Mouse (Mus musculus): ENCODE measurements at regions not wholly inside any gene's neighbourhood (a gene's known extent, or its start where the extent isn't known, plus 50 kb on each side); places are given as distances from the start of the nearest gene placed in this dataset.
A peak's percentile ranks its signal among the peaks of the same experiment; 100 is the strongest.

DNA sequence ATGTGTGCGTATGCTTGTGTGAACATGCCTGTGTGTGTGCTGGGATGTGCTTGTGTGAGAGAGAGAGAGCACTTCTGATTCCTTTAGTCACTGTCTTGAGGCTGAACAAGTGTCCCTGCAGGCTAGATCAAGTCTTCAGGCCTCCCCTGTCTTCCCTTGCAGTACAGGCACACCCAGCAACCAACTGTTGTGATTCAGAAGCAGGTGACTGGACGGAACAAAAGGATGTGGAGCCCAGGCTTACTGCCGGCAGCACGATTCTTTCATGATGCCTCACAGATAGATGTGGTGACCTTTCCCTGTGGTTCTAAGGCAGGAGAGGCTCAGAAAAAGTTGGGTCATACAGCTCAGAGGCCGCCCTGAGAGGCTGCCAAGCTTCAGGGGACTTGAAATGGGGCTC is 114.0 kb upstream of the Gli2 start:
- WGBS, result 69% methylated on average over 5 of the region's 5 CpGs
- no peak overlapping the region for H3K4me3 ChIP-seq (ENCODE audit: low read depth, low read length)
- H3K9ac ChIP-seq (ENCODE audit: low read length), result no peak overlapping the region
- H3K27me3 ChIP-seq (replicated peaks; ENCODE audit: control insufficient read depth, insufficient read depth, low read length), result no peaks in the 10 kb centered on the region
- no peak overlapping the region for H3K27ac ChIP-seq (ENCODE audit: low read depth, low read length)
- DNase-seq (ENCODE audit: low spot score) (no peak), ATAC-seq (no peak)
- H3K36me3 ChIP-seq (ENCODE audit: control insufficient read depth, insufficient read depth, low read length), result no peaks in the 10 kb centered on the region
- H3K4me1 ChIP-seq (ENCODE audit: control insufficient read depth, insufficient read depth, low read length), result no peaks in the 10 kb centered on the region
- H3K9me3 ChIP-seq (replicated peaks; ENCODE audit: control insufficient read depth, low read length), result no peaks in the 10 kb centered on the region
- H3K4me2 ChIP-seq (ENCODE audit: low read length), result no peak overlapping the region

DNA sequence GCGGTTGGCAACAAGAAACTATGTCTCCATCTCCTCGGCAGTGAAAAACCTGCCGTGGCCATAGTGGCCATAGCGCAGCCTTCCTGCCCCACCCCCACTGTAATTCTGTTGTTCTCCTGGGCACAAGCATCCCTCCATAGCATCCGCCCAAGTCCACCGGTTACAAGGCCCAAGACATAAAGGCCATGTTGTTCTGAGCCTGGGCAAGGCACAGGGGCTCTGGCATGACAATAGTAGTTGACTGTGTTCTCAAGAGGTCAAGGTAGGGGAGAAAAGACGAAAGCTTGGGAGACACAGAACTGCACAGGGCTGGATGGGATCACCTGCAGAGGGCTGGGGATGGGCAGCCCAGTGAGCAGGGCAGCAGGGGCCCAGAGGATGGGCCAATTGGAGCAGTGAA is 112.9 kb upstream of the Gli2 start:
- Histone ChIP-seq H3K36me3 (ENCODE audit: control insufficient read depth, insufficient read depth, low read length) (no peaks in the 10 kb centered on the region), H3K4me2 (ENCODE audit: low read length) (no peak overlapping the region), H3K9me3 (replicated peaks; ENCODE audit: control insufficient read depth, low read length) (no peaks in the 10 kb centered on the region), H3K27me3 (replicated peaks; ENCODE audit: control insufficient read depth, insufficient read depth, low read length) (no peaks in the 10 kb centered on the region), H3K27ac (ENCODE audit: low read depth, low read length) (no peak overlapping the region), H3K9ac (ENCODE audit: low read length) (no peak overlapping the region), H3K4me1 (ENCODE audit: control insufficient read depth, insufficient read depth, low read length) (no peaks in the 10 kb centered on the region), H3K4me3 (ENCODE audit: low read depth, low read length) (no peak overlapping the region)
- DNase-seq (ENCODE audit: low spot score) (no peak), ATAC-seq (no peak)
- 72% methylated on average over 7 of the region's 7 CpGs for WGBS

DNA sequence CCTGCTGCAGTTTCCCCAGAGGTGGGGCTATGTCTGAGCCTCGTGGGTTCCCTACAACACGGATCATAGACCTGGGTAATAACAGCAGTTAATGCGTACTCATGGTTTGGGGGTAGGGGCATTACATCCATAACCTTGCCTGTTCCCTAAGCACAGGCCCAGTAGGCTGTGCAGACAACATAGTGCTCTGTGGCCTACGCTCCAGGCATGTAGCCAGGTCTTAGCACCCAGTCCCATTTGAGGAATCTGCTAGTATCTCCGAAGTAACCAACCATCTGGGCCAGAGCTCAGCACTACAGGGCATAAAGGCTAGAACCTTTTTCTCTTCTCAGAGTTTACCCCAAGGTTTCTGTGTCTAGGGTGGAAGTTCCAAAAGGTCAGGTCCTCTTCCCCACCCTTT is 111.4 kb upstream of the Gli2 start:
- H3K27me3 ChIP-seq (replicated peaks; ENCODE audit: control insufficient read depth, insufficient read depth, low read length), result no peaks in the 10 kb centered on the region
- no peak overlapping the region for H3K4me2 ChIP-seq (ENCODE audit: low read length)
- no peaks in the 10 kb centered on the region for H3K36me3 ChIP-seq (ENCODE audit: control insufficient read depth, insufficient read depth, low read length)
- no peaks in the 10 kb centered on the region for H3K4me1 ChIP-seq (ENCODE audit: control insufficient read depth, insufficient read depth, low read length)
- H3K4me3 ChIP-seq (ENCODE audit: low read depth, low read length), result no peak overlapping the region
- no peaks in the 10 kb centered on the region for H3K9me3 ChIP-seq (replicated peaks; ENCODE audit: control insufficient read depth, low read length)
- ATAC-seq (no peak), DNase-seq (ENCODE audit: low spot score) (no peak)
- 85% methylated on average over 5 of the region's 5 CpGs for WGBS
- no peak overlapping the region for H3K9ac ChIP-seq (ENCODE audit: low read length)
- no peak overlapping the region for H3K27ac ChIP-seq (ENCODE audit: low read depth, low read length)

DNA sequence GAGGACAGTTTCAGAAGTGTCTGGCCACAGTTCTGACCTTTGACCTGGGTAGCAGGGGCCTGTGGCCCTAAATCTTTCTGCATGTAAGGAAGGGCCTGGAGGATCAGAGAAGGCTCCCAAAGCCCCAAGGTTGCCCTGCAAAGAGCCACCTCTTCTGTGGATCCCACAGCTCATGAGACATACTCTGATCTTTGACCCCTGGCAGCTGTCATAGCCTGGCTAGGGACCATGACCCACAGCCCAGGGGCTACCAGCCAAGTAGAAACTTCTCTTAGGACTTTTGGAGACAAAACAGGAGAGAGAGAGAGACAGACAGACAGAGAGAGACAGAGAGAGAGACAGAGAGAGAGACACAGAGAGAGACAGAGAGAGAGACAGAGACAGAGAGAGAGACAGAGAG is 110.4 kb upstream of the Gli2 start:
- H3K9ac ChIP-seq (ENCODE audit: low read length), result no peak overlapping the region

DNA sequence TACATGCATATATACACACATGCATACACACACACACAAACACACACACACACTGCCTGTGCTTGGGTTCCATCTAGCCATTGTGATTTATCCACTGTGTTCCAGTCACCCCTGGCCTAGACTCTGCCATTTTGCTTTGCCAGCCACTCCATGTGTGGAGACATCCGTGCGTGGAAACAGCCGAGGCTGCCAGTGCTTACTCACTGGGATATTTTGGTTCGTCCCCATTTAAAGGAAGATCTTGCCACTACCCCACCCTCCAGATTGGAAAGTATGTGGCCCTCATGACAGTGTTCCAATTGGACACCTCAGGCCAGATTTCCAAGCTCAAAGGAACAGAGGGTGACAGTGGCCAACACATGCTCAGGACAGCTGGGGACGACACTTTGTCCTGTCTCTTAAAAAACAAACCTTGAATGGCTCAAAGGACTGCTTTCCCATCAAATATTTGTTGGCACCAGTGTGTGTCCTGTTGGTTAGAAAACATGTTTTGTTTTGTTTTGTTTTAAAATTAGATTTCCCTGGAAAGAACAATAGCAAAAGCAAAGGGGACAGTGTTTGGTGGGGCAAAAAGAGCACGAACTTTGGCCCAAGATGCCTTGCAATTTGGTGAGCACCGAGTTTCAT is 109.8 kb upstream of the Gli2 start:
- Histone ChIP-seq H3K9me3 (replicated peaks; ENCODE audit: control insufficient read depth, low read length) (no peaks in the 10 kb centered on the region), H3K27me3 (replicated peaks; ENCODE audit: control insufficient read depth, insufficient read depth, low read length) (no peaks in the 10 kb centered on the region), H3K4me1 (ENCODE audit: control insufficient read depth, insufficient read depth, low read length) (no peaks in the 10 kb centered on the region), H3K4me3 (ENCODE audit: low read depth, low read length) (no peak overlapping the region), H3K9ac (ENCODE audit: low read length) (no peak overlapping the region), H3K27ac (ENCODE audit: low read depth, low read length) (no peak overlapping the region), H3K36me3 (ENCODE audit: control insufficient read depth, insufficient read depth, low read length) (no peaks in the 10 kb centered on the region), H3K4me2 (ENCODE audit: low read length) (no peak overlapping the region)
- ATAC-seq (no peak), DNase-seq (ENCODE audit: low spot score) (no peak)
- 87% methylated on average over 7 of the region's 7 CpGs for WGBS

More for the DNA sequence above, 110.4 kb upstream of the Gli2 start:
- ATAC-seq, result no peak
- no peak overlapping the region for H3K27ac ChIP-seq (ENCODE audit: low read depth, low read length)
- DNase-seq (ENCODE audit: low spot score), result no peak
- H3K36me3 ChIP-seq (ENCODE audit: control insufficient read depth, insufficient read depth, low read length), result no peaks in the 10 kb centered on the region
- H3K9me3 ChIP-seq (replicated peaks; ENCODE audit: control insufficient read depth, low read length), result no peaks in the 10 kb centered on the region
- H3K27me3 ChIP-seq (replicated peaks; ENCODE audit: control insufficient read depth, insufficient read depth, low read length), result no peaks in the 10 kb centered on the region
- H3K4me1 ChIP-seq (ENCODE audit: control insufficient read depth, insufficient read depth, low read length), result no peaks in the 10 kb centered on the region
- no peak overlapping the region for H3K4me3 ChIP-seq (ENCODE audit: low read depth, low read length)
- no peak overlapping the region for H3K4me2 ChIP-seq (ENCODE audit: low read length)

DNA sequence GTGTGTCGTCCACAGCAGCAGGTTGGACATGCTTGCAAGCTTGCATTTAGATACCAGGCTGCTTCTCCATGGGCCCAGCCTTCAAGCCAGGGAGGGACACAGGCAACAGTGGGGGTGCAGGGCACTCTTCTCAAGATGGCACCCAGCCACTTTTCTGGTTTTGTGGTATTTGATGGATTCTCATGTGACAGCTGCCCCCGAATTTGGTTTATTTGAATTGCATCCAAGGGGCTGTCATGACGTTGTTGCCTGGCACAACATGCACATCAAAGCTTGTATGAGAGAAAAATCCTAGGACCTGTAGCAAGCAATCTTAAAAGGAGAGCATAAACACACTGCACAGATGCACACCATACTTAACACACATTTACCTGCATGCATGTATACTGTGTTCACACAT is 108.3 kb upstream of the Gli2 start:
- no peaks in the 10 kb centered on the region for H3K36me3 ChIP-seq (ENCODE audit: control insufficient read depth, insufficient read depth, low read length)
- no peak overlapping the region for H3K9ac ChIP-seq (ENCODE audit: low read length)
- WGBS, result 73% methylated on average over 3 of the region's 3 CpGs
- no peak overlapping the region for H3K27ac ChIP-seq (ENCODE audit: low read depth, low read length)
- H3K4me2 ChIP-seq (ENCODE audit: low read length), result no peak overlapping the region
- DNase-seq (ENCODE audit: low spot score) (peak; percentile 69), ATAC-seq (peak; percentile 37; the same call in 1 of the 2 replicates)
- no peaks in the 10 kb centered on the region for H3K27me3 ChIP-seq (replicated peaks; ENCODE audit: control insufficient read depth, insufficient read depth, low read length)
- no peak overlapping the region for H3K4me3 ChIP-seq (ENCODE audit: low read depth, low read length)
- no peaks in the 10 kb centered on the region for H3K9me3 ChIP-seq (replicated peaks; ENCODE audit: control insufficient read depth, low read length)
- no peaks in the 10 kb centered on the region for H3K4me1 ChIP-seq (ENCODE audit: control insufficient read depth, insufficient read depth, low read length)

DNA sequence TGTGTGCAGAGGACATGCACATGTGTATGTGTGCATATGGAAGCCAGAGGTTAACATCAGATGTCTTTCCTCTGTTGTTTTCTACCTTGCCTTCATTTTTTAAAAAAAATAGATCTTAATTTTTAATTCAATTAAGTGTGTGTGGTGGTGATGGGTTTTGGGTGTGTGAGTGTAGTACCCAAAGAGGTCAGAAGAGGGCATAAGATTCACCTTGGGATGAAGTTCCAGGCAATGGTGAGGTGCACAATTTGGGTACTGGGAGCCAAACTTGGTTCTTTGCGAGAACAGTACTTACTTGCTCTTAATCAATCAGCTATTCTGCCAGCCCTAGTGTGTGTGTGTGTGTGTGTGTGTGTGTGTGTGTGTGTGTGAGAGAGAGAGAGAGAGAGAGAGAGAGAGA is 106.9 kb upstream of the Gli2 start:
- Histone ChIP-seq H3K9ac (ENCODE audit: low read length) (no peak overlapping the region), H3K4me1 (ENCODE audit: control insufficient read depth, insufficient read depth, low read length) (no peaks in the 10 kb centered on the region), H3K27ac (ENCODE audit: low read depth, low read length) (no peak overlapping the region), H3K4me2 (ENCODE audit: low read length) (no peak overlapping the region), H3K9me3 (replicated peaks; ENCODE audit: control insufficient read depth, low read length) (no peaks in the 10 kb centered on the region), H3K4me3 (ENCODE audit: low read depth, low read length) (no peak overlapping the region), H3K27me3 (replicated peaks; ENCODE audit: control insufficient read depth, insufficient read depth, low read length) (no peaks in the 10 kb centered on the region), H3K36me3 (ENCODE audit: control insufficient read depth, insufficient read depth, low read length) (no peaks in the 10 kb centered on the region)
- no peak for ATAC-seq
- peak; percentile 37 for DNase-seq (ENCODE audit: low spot score)
- WGBS, result 52% methylated on average over 1 of the region's 1 CpGs

DNA sequence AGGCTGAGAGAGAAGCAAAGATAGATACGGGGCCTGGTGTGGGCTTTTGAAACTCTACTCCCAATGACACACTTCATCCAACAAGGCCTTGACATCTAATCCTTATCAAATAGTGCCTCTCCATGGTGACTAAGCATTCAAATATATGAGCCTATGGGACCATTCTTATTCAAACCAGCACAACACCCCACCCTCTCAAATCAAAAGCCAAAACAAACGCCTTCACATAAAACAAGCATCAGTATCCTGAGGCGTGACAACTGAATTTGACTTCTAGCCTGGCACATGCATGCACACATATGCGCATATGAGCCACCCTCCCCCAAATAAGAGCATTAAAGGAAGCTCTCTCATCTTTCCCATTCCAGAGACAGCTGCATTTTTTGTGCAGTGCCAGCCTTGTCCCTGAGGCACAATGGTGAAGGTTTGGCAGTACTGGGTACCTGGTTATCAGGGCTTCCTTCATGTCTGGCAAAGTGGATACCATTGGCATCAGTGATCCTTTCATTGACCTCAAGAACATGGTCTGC is 103.8 kb upstream of the Gli2 start:
- no peak overlapping the region for H3K4me3 ChIP-seq (ENCODE audit: low read depth, low read length)
- H3K4me2 ChIP-seq (ENCODE audit: low read length), result no peak overlapping the region
- H3K36me3 ChIP-seq (ENCODE audit: control insufficient read depth, insufficient read depth, low read length), result no peaks in the 10 kb centered on the region
- WGBS, result 85% methylated on average over 4 of the region's 4 CpGs
- no peak for ATAC-seq
- H3K9ac ChIP-seq (ENCODE audit: low read length), result no peak overlapping the region
- H3K4me1 ChIP-seq (ENCODE audit: control insufficient read depth, insufficient read depth, low read length), result no peaks in the 10 kb centered on the region
- no peaks in the 10 kb centered on the region for H3K27me3 ChIP-seq (replicated peaks; ENCODE audit: control insufficient read depth, insufficient read depth, low read length)
- no peak for DNase-seq (ENCODE audit: low spot score)
- H3K9me3 ChIP-seq (replicated peaks; ENCODE audit: control insufficient read depth, low read length), result no peaks in the 10 kb centered on the region
- H3K27ac ChIP-seq (ENCODE audit: low read depth, low read length), result no peak overlapping the region

DNA sequence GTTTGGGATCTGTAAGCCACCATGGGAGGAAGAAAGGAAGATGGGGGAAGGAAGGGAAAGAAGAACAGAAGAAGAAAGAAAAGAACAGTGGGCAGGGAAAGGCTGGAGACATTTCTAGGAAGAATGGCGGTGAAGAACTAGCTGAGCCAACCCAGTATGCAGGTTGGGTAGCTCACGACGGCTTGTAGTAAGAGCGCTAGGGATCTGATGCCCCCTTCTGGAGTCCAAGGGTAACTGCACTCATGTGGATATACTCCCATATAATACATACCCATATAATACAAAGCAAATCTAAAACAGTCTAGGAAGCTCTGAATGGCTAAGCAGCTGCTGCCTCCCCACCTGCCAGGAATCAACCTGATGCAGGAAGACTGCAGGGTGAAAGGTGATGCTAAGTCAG is 100.2 kb upstream of the Gli2 start:
- no peaks in the 10 kb centered on the region for H3K9me3 ChIP-seq (replicated peaks; ENCODE audit: control insufficient read depth, low read length)
- H3K9ac ChIP-seq (ENCODE audit: low read length), result no peak overlapping the region
- WGBS, result 92% methylated on average over 4 of the region's 4 CpGs

More for the DNA sequence above, 100.2 kb upstream of the Gli2 start:
- no peak for ATAC-seq
- Histone ChIP-seq H3K27me3 (replicated peaks; ENCODE audit: control insufficient read depth, insufficient read depth, low read length) (no peaks in the 10 kb centered on the region), H3K4me1 (ENCODE audit: control insufficient read depth, insufficient read depth, low read length) (no peaks in the 10 kb centered on the region), H3K4me2 (ENCODE audit: low read length) (no peak overlapping the region), H3K27ac (ENCODE audit: low read depth, low read length) (no peak overlapping the region), H3K36me3 (ENCODE audit: control insufficient read depth, insufficient read depth, low read length) (no peaks in the 10 kb centered on the region), H3K4me3 (ENCODE audit: low read depth, low read length) (no peak overlapping the region)
- DNase-seq (ENCODE audit: low spot score), result no peak
